Mouse (Mus musculus) myocyte (in vitro differentiated cells): Measurements from ENCODE around the gene Rapgef2.

Source experiments
- CEBPB ChIP-seq: IDR thresholded peaks from 2 replicates; pipeline ENCODE4 v1.6.1; 2011; ENCODE audit warnings: mild to moderate bottlenecking, moderate library complexity; ENCODE audit not compliant: poor library complexity, insufficient read depth, severe bottlenecking
- MAX ChIP-seq: IDR thresholded peaks from one replicate; pipeline ENCODE4 v1.6.1; 2011; ENCODE audit warnings: low read depth, mild to moderate bottlenecking, control low read depth
- MYOD1 ChIP-seq, 3 experiments: IDR thresholded peaks; one replicate each; pipeline ENCODE4 v1.6.1; 2011; ENCODE audit warnings: control low read depth in 2 of 3, low read depth in 2 of 3, mild to moderate bottlenecking in 2 of 3, moderate library complexity in 1 of 3; ENCODE audit not compliant: insufficient read length in 2 of 3, control insufficient read depth in 1 of 3
- MYOG ChIP-seq, 3 experiments: IDR thresholded peaks; one replicate each; pipeline ENCODE4 v1.6.1; 2011; ENCODE audit warnings: control low read depth in 2 of 3, low read depth in 2 of 3, mild to moderate bottlenecking in 2 of 3; ENCODE audit not compliant: insufficient read length in 2 of 3, control insufficient read depth in 1 of 3, insufficient read depth in 1 of 3
- POLR2A ChIP-seq: IDR thresholded peaks from one replicate; pipeline ENCODE4 v1.6.1; 2011; ENCODE audit warnings: low read depth, mild to moderate bottlenecking, control low read depth, moderate library complexity; ENCODE audit not compliant: insufficient read length
- USF1 ChIP-seq: IDR thresholded peaks from one replicate; pipeline ENCODE4 v1.6.1; 2011; ENCODE audit warnings: low read depth, mild to moderate bottlenecking, control low read depth, moderate library complexity

DNA sequence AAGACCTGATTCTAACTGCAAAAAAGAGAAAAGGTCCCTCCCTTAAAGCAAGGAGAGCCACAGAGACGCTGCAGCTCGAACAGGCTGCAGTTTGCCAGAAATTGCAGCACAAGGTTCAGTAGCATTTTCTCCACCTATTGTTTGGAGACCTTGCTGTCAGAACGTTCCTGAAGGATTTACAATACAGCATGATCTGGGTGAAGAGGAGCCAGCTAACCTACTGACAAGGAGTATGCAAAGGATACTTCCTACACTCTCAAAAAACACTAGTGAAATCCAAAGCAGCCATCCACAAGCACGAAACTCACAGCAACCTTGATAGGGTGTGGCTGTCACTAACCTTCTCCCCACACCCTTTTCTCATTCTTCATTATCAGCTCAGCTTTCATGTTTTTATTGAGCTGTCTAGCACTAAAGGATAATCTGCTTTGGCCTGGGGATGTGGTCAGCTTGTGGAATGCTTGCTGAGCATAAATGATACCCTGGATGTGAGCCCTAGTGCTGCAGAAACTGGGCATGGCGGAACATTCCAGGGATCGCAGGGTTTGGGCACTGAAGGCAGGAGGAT is 124.4 kb downstream of the Rapgef2 start:
- TF ChIP-seq POLR2A = no peak
- no peak for TF ChIP-seq MYOD1 (IDR thresholded peaks at IDR 0.05; ENCODE audit: control insufficient read depth in 1 of 3, insufficient read length in 2 of 3, low read depth in 2 of 3)
- TF ChIP-seq CEBPB = 0 out of 2 replicates have a peak, but pooled peaks have one; percentile 49
- TF ChIP-seq MAX = no peak
- no peak for TF ChIP-seq USF1
- no peak for TF ChIP-seq MYOG (IDR thresholded peaks at IDR 0.05; ENCODE audit: control insufficient read depth in 1 of 3, insufficient read depth in 1 of 3, insufficient read length in 2 of 3, low read depth in 2 of 3)
